Mouse (Mus musculus) CD4-positive, CD25-positive, alpha-beta regulatory T cell, adult 2 months (primary cell): ENCODE data around the gene Mrpl17.
"Not testable (repeated sequence)": the region's sequence is repeated elsewhere in the genome, so short reads cannot be mapped to it uniquely, and the experiment has no call there.

Experiments
- DNase-seq: peaks from one replicate; pipeline ENCODE4 v3.0.0-alpha.2; 2012; ENCODE audit warnings: low read depth, low spot score

Mrpl17 gene

GRCm38 (mm10) chr7:105810877-105811489 is at the start of gene Mrpl17:
TSS of gene Mrpl17 (minus strand) at chr7:105811099.
- peak; percentile 100 for DNase-seq

GRCm38 (mm10) chr7:105855718-105856560 is 45.0 kb upstream of the Mrpl17 start:
- not testable (repeated sequence) for DNase-seq

DNA sequence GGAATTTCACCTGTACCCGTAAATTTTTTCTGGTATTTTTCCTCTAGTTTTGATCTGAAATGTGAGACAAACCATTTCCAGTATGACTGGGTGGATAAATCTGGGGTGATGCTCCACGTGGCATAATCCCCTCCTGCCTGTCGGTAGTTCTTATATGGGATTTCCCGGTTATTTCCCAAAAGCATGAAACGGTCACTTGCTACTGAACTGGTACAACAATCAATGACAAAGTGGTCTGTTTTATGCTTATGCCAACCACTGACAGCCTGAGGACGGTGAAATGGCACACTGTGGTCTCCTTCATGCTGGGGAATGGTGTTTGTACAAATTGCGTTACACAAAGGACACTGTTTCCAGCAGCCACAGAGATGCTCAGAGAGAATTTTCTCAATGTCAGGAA is 13.4 kb upstream of the Mrpl17 start:
- no peak for DNase-seq

GRCm38 (mm10) chr7:105818483-105818882 is 7.6 kb upstream of the Mrpl17 start:
- peak; percentile 69 for DNase-seq

DNA sequence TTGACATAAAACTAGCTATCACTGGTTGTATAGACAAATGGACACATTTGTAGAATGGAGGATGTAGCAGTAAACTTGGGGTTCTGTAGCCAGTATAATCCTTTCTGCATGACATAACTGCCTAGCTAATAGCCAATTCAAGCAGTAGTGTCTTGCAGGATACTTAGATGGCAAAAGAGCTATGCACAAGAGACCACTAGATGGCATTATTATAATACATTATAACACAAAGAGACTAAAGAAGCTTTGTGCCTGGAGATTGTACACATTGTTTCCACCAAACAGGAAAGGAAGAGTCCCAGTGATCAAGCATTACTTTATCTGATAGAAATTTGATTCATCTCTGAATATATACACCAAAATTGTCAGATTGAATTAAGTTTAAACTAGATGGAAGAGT is 5.8 kb upstream of the Mrpl17 start:
- DNase-seq = peak; percentile 53

DNA sequence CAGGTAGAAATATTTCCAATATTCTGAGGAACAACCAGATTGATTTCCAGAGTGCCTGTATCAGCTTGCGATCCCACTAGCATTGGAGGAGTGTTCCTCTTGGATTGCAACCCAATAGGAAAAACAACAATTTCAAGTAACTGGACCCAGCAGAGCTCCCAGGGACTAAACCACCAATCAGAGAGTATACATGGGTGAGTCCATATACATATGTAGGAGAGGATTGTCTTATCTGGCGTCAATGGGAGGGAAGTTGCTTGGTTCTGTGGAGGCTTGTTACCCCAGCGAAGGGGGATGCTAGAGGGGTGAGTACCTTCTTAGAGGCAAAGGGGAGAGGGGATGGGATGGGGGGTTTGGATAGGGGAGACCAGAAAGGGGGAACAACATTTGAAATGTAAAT is 2.4 kb upstream of the Mrpl17 start:
- no peak for DNase-seq

GRCm38 (mm10) chr7:105812566-105812965 is 1.7 kb upstream of the Mrpl17 start:
- no peak for DNase-seq

GRCm38 (mm10) chr7:105811516-105811915 is 617 bp upstream of the Mrpl17 start:
- DNase-seq = peak; percentile 14

DNA sequence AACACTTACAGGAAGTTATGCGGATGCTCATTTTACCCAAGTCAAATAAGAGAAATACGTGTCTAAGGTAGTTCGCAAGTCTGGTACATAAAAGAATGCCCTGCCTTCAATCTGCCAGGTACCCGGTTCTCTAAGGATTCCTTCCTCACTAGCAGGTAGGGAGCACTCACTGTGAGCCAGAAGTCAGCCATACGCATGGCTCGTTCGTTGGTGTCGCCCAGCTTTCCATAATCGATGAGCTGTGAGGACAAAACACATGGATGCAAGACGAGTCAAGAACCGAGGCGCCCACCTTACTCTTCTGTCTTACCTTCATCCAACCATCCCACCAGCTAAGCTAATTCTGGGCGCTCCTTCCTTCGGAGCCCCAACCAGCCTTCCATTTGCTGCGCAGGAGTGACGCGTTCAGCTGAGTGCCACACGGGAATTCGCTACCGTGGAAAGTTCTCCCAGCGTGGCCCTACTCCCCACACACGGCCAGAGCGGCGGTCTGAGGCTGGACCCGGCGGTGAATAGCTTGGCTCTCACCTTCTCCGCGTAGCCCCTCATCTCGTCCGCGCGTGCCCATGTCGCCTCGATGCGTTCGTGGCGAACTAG is 521 bp downstream of the Mrpl17 start:
- no peak for DNase-seq

DNA sequence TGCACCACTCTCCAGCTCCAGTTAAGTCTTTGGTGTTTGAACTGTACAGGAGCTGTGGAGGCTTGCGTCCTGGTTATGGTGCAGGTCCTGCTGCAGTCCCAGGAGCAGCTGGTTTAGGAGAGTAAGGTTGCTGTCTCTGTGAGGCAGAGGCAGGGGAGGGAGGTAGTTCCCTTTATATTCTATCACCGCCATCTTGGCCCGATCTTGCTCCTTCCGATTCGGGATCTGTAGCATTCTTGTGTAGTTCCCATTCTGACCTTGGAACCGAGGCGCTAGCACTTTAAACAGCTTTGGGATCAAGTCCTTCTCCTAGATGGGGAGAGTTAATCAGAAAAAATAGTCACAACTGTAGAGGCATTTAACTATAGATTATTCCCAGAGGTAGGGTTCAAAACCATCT is 1.1 kb downstream of the Mrpl17 start:
- peak; percentile 17 for DNase-seq

GRCm38 (mm10) chr7:105808385-105808784 is 2.5 kb downstream of the Mrpl17 start:
- no peak for DNase-seq

DNA sequence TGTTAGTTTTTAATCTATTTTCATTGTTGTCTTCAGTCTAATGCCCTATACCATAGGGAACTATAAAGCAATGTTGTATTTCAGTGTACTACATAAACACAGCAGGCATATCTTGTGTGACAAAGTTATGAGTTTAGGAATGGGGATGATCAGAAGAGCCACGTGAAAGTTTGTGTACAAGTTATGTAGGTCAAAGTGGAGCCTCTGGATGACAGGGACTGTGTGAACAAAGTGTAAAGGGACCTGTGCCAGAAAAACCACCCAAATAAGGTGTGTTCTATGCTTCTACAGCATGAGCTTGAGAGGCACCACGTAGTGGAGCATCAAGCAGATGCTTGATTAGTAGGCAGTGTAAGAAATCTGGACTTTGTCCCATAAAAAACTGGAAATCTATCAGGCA is 4.2 kb downstream of the Mrpl17 start:
- DNase-seq = no peak

- DNase-seq = no peak
Measured at GRCm38 (mm10) chr7:105806125-105806524, 4.8 kb downstream of the Mrpl17 start.

GRCm38 (mm10) chr7:105803428-105803827 is 7.5 kb downstream of the Mrpl17 start:
- DNase-seq = no peak

- no peak for DNase-seq
Measured at GRCm38 (mm10) chr7:105802771-105803170, 8.1 kb downstream of the Mrpl17 start.

DNA sequence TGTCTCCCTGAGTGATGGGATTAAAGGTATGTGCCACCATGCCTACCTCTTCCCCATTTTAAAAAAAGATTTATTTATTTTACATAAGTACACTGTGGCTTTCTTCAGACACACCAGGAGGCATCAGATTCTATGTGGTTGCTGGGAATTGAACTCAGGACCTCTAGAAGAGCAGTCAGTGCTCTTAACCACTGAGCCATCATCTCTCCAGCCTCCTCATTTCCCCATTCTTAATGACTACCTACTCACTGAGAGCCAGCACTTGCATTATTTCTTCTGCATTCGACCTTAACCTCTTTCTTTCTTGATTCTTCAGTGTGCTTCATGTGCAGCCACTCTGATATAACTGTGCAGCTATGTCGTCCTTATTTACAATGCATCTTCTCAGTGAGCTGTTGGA is 8.6 kb downstream of the Mrpl17 start:
- DNase-seq = no peak

- DNase-seq = no peak
Measured at GRCm38 (mm10) chr7:105796972-105797371, 13.9 kb downstream of the Mrpl17 start.

- peak; percentile 10 for DNase-seq
Measured at GRCm38 (mm10) chr7:105795759-105796366, 15.0 kb downstream of the Mrpl17 start.

DNA sequence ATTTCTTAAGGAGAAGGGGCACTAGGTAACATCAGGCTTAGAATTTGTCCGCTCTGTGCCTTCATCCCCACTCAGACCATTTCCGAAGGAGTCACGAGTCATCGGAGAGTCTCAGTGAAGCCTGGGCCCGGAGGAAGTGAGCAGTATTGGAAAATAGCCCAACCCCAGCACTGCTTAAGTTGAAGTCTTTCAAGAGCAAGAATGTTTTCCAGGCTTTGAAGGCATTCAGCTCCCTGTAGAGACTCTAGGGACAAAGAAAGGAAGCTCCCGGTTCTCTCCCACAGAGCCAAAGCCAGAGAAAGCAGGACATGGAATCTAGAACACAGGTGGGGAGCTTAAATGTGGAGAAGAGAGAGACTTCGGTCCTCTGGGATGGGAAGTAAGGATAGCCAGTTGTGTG is 17.2 kb downstream of the Mrpl17 start:
- DNase-seq = no peak

- DNase-seq = no peak
Measured at GRCm38 (mm10) chr7:105791147-105791546, 19.8 kb downstream of the Mrpl17 start.

DNA sequence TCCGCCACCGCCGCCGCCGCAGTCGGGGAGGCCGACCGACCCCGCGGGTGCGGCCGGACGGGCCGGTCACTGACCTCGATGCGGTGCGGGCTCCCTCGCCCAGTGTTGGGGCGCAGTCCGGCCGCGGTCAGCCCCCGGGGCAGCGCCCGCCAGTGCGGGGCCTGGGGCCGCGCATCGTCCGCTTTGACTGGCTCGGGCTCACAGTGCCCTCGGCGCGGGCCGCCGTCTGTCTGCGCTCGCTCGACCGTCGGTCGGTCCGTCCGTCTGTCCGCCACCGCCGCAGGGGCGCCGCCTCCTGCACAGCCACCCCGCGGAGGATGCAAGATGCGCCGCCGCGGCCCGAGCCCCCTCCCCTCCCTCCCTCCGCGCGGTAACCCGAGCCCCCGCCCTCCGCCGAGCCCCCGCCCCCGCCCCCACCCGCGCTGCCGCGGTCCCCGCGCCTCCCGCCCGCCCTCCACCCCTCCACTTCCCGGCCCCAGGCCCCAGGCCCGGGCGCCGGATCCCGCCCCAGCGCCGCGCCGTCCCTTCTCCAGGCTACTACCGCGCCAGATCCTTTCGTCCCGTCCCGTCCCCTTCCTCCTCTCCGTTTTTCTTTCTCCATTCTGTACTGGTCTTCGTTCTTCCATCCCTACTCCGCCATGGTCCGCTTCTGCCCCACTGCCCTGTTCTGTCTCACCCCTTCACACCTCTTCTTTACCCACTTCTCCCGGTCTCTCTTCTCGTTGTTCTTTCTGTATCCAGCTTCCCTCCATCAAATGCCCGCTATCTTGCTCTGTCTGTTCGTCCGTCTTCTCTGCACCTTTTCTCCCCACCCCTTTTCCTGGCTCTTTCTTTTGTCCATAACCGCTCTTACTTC is 23.4 kb downstream of the Mrpl17 start, which contains the start of gene Dchs1:
Gene Dchs1 (minus strand): TSS at position 370 of the 856 bp plus-strand sequence.
- peak; percentile 41 for DNase-seq
